Mouse (Mus musculus) cerebellum, adult 11 months (tissue): ENCODE measurements around the gene Treml1.
"Not testable (repeated sequence)": the region's sequence is repeated elsewhere in the genome, so short reads cannot be mapped to it uniquely, and the experiment has no call there.

ENCODE experiments used
- DNase-seq: peaks from one replicate; pipeline ENCODE4 v3.0.0; 2022

Treml1 gene

GRCm38 (mm10) chr17:48359616-48360015, at the start of gene Treml1:
Gene Treml1 (plus strand): TSS chr17:48359916.
- no peak for DNase-seq

- no peak for DNase-seq
Observed at GRCm38 (mm10) chr17:48312124-48312523, 47.6 kb upstream of the Treml1 start.

GRCm38 (mm10) chr17:48315905-48316579, 43.7 kb upstream of the Treml1 start, which contains the start of gene B430306N03Rik:
Gene B430306N03Rik (plus strand): TSS chr17:48316141.
- not testable (repeated sequence) for DNase-seq

GRCm38 (mm10) chr17:48318686-48319085, 41.0 kb upstream of the Treml1 start:
- DNase-seq: no peak

- no peak for DNase-seq
Observed at GRCm38 (mm10) chr17:48321279-48321678, 38.4 kb upstream of the Treml1 start.

GRCm38 (mm10) chr17:48323236-48323635, 36.5 kb upstream of the Treml1 start:
- no peak for DNase-seq

- DNase-seq: no peak
Observed at GRCm38 (mm10) chr17:48324258-48324657, 35.5 kb upstream of the Treml1 start.

GRCm38 (mm10) chr17:48325093-48325492, 34.6 kb upstream of the Treml1 start:
- DNase-seq: no peak

GRCm38 (mm10) chr17:48325638-48326037, 34.1 kb upstream of the Treml1 start:
- DNase-seq: no peak

- no peak for DNase-seq
Observed at GRCm38 (mm10) chr17:48326656-48327055, 33.1 kb upstream of the Treml1 start.

GRCm38 (mm10) chr17:48332524-48332923, 27.2 kb upstream of the Treml1 start:
- no peak for DNase-seq

- no peak for DNase-seq
Observed at GRCm38 (mm10) chr17:48334186-48334585, 25.5 kb upstream of the Treml1 start.

GRCm38 (mm10) chr17:48336857-48337256, 22.9 kb upstream of the Treml1 start:
- DNase-seq: peak; percentile 19

- DNase-seq: no peak
Observed at GRCm38 (mm10) chr17:48340267-48340666, 19.4 kb upstream of the Treml1 start.

- no peak for DNase-seq
Observed at GRCm38 (mm10) chr17:48341947-48342346, 17.8 kb upstream of the Treml1 start.

- no peak for DNase-seq
Observed at GRCm38 (mm10) chr17:48343065-48343464, 16.7 kb upstream of the Treml1 start.

GRCm38 (mm10) chr17:48345824-48346223, 13.9 kb upstream of the Treml1 start:
- no peak for DNase-seq

GRCm38 (mm10) chr17:48346231-48346630, 13.5 kb upstream of the Treml1 start, which contains the start of gene Trem2:
Gene Trem2 (plus strand): TSS chr17:48346401.
- DNase-seq: no peak

- DNase-seq: no peak
Observed at GRCm38 (mm10) chr17:48346834-48347233, 12.9 kb upstream of the Treml1 start.

- DNase-seq: no peak
Observed at GRCm38 (mm10) chr17:48347287-48347686, 12.4 kb upstream of the Treml1 start.

GRCm38 (mm10) chr17:48350681-48351193, 9.0 kb upstream of the Treml1 start:
- no peak for DNase-seq

- not testable (repeated sequence) for DNase-seq
Observed at GRCm38 (mm10) chr17:48352976-48353375, 6.7 kb upstream of the Treml1 start.

GRCm38 (mm10) chr17:48355822-48356221, 3.9 kb upstream of the Treml1 start:
- no peak for DNase-seq

- DNase-seq: no peak
Observed at GRCm38 (mm10) chr17:48357892-48358291, 1.8 kb upstream of the Treml1 start.

GRCm38 (mm10) chr17:48360462-48360861, 746 bp downstream of the Treml1 start:
- no peak for DNase-seq
